Mouse (Mus musculus): Measurements from ENCODE around the gene Glb1.
A peak's percentile ranks its signal among the peaks of the same experiment; 100 is the strongest.
"Not testable (repeated sequence)": the region's sequence is repeated elsewhere in the genome, so short reads cannot be mapped to it uniquely, and the experiment has no call there.

The Glb1 gene

DNA sequence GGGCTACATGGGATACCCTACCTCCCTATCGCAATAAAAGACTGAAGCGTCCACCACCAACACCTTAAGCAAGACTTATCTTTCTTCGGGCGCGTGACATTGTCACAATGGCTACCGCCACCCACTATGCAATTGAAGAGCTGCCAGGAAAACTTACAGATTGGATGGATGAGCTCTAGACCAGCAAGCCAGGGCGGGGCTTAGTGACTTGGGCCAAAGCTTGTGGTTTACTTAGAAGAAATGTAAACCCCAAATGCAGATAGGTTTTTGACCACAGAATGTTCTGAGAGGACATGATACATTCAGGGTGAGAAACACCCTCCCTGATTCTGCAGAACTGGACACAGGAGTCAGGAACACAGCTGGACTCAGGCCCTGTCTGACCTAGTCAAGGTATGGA is 100.2 kb downstream of the Glb1 start:
- DNase-seq (ENCODE audit: low spot score in 2 of 2), result peak in 1 of 2 experiments; percentile 12

DNA sequence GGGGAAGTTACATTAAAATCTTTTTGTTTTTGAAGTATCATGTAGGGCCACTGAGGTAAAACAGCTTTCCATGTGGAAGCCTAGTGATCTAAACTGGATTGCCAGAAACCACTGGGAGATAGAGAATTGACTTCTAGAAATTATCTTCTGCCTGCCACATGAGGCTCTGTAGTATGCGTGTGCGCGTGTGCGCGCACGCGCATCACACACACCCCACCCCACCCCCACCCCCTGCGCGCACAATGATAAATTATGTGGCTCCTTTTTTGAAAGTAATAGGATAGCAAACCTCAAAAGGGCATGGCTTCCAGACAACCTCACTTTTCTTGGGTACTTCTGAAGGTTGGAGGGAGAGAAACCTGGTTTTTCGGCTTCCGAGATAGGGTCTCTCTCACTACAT is 101.0 kb downstream of the Glb1 start:
- DNase-seq (ENCODE audit: low spot score in 2 of 2), result no peak

DNA sequence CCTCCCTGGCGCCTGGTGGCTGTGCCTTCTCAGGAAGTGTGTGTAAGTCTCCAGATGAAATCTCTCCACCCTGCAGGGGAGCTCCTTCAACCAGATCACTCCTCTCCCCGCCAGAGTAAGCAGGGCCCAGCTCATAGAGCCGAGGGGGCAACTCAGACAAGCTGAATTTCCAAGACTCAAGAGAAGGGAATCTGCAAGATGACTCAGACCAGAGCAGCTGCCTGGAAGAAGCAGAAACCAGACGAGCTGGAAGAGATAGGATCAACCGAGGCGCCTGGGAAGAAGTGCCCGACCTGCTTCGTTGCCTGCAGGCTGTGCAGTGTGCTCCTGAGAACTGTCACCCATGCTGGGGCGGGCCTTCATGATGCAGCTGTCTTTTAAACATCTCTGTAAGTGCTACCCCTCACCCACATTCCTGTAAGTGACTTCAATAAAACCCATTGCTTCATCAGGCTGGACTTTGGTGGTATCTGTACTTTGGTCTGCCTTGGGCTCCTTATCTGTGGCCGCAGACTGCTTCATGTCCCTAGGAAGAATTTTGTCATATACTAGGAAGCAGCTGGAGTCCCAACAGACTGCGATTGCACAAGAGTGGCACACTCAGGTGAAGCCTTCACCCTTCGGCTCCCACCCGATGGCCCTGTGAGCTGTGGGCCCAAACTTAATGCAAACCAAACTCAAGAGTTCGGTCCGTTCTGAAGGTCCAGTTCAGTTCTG is 102.0 kb downstream of the Glb1 start:
- DNase-seq (ENCODE audit: low spot score in 2 of 2), result no peak

GRCm38 (mm10) chr9:114504816-114505215 is 103.9 kb downstream of the Glb1 start, which contains the start of gene Ccr4:
Gene Ccr4, minus strand, starts transcription at chr9:114504916.
- no peak for DNase-seq (ENCODE audit: low spot score in 2 of 2)

DNA sequence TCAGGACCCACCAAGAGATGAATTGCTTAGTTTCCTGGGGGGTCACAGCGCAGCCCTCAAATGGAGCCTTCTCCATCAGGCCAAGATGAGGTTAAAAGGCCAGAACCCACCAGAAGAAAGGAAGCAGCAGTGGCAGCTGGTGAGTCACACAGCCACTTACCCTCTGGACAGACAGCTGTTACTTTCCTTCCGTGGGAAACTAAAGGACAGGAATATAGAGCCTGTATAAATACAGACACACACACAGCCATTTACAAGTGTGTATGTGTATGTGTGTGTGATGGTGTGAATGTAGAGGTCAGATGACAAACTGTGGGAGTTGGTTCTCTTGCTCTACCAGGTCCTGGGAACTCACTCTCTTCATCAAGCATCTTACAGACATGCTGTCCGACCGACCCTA is 105.7 kb downstream of the Glb1 start:
- no peak for DNase-seq (ENCODE audit: low spot score in 2 of 2)

GRCm38 (mm10) chr9:114507421-114507820 is 106.5 kb downstream of the Glb1 start:
- DNase-seq (ENCODE audit: low spot score in 2 of 2), result peak in 1 of 2 experiments; percentile 12

GRCm38 (mm10) chr9:114509785-114510184 is 108.9 kb downstream of the Glb1 start:
- peak; percentile 9 to 16 for DNase-seq (ENCODE audit: low spot score in 2 of 2)

- DNase-seq (ENCODE audit: low spot score in 2 of 2), result no peak
Observed at GRCm38 (mm10) chr9:114512831-114513230, 112.0 kb downstream of the Glb1 start.

DNA sequence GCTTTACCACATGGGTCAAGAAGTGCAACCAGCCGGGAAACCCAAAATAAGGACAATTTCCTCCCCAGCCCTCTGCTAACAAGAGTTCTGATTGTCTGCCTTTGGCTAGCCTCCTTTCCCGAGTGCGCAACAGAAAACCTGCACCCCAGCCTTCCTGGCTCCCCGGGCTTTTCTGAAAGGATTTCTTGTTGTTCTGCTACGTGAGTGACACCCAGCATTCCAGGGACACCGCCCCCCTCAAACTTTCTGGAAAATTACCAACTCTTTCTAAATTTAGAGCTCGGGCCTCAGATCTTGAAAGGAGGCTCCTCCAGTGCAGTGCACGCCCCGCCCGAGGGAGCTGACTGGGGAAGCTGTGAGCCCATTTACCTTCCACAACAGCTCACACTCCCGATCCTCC is 114.5 kb downstream of the Glb1 start, which contains the start of gene C130032M10Rik:
C130032M10Rik (plus strand) TSS at position 334 of the 400 bp plus-strand sequence.
- no peak for DNase-seq (ENCODE audit: low spot score in 2 of 2)

- DNase-seq (ENCODE audit: low spot score in 2 of 2), result no peak
Observed at GRCm38 (mm10) chr9:114517924-114518497, 117.1 kb downstream of the Glb1 start.

GRCm38 (mm10) chr9:114518812-114519477 is 118.1 kb downstream of the Glb1 start:
- no peak for DNase-seq (ENCODE audit: low spot score in 2 of 2)

- DNase-seq (ENCODE audit: low spot score in 2 of 2), result not testable (repeated sequence)
Observed at GRCm38 (mm10) chr9:114520529-114520928, 119.7 kb downstream of the Glb1 start.

GRCm38 (mm10) chr9:114522041-114522440 is 121.2 kb downstream of the Glb1 start:
- DNase-seq (ENCODE audit: low spot score in 2 of 2), result no peak

DNA sequence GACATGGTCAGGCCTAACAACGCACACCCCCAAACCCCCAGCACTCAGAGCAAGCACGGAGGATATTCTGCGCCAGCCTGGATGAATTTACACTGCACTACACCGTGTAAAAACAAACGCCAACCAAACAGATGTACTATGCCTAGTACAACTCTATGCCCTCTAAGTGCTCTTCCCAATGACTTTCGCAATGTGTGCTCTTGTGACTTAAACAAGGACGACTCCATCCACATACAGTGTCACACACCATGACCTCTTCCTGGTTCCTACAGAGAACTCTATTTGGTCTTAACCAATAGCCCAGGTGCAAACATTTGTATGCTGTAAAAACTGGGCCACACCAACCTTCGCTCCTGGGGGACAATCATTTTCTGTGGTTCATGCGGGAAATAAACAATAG is 121.6 kb downstream of the Glb1 start:
- DNase-seq (ENCODE audit: low spot score in 2 of 2), result no peak
